Mouse (Mus musculus) embryo, embryonic 11.5 days (tissue): ENCODE results near the gene Lrrc27.

ENCODE experiments used
- DNase-seq: peaks from one replicate; pipeline ENCODE4 v3.0.0-alpha.2; 2012; ENCODE audit warnings: low read depth, low spot score

Gene Lrrc27

DNA sequence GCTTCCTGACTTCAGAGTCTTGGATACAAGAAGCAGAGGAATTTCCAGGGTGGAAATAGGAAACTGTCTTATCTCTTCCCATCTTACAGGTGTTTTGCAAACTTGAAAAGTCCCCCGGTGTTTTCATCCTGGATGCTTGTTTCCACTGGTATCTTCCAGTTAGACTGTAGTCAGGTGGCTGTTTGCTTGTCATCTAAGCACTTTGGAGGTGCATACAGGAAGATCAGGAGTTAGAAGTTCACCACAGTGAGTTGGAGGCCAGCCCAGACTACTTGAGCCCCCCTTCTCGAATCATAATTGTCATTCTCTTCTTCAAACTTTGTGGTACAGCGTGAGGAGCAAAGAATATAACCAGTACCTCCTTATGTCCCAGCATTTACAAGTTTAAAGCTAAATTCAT, 1.4 kb downstream of the Lrrc27 start:
- DNase-seq: no peak

DNA sequence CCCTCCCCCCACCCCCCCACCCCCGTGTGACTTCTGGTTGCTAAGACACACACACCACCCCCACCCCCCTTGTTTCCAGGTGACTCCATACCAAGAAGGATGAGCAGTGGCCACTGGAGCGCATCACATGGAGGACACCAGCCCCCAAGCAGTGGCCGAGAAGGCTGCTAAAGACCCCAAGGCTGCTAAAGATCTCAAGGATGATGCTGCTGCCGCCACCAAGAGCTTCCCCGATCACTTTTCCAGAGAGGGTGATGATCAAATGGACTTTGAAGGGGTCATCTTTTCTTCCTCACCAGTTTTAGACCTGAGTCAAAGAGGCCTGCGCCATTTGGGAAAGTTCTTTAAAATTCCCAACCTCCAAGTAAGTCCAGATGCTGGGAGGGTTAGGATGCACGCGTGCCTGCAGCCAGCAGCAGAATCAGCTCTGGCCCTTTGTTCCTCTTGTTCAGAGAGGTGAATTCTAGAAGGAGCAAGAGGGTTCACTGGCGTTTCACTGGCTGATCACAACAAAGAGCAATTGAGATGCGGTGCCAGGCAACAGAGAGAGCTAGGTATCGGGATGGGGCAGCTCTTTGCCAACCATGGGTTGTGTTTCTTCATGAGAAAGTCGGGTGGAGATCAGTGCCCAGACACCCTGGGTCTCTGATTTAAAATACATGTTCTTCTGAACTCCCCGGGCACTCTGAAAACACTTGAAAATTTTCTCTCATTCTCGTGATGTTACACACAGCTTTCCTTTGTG, 2.0 kb downstream of the Lrrc27 start:
- no peak for DNase-seq

DNA sequence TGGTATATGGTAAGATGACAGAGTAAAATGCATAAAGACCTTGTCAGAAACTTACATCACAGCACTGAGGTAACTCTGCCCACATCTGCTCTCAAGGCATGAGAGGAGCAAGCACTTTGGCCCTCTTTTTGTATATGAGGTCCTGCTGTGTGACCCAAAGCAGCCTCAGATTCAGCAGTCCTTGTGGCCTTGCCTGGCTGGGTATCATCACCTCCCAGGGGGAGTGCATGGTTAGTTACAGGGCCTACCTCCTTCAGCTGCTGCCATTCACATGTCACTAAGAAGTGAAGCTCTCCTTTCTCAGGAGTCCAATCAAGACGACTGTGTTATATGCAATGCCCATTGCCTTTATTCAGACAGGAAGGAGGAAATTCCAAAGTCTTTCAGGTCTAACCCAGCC, 2.7 kb downstream of the Lrrc27 start:
- no peak for DNase-seq

DNA sequence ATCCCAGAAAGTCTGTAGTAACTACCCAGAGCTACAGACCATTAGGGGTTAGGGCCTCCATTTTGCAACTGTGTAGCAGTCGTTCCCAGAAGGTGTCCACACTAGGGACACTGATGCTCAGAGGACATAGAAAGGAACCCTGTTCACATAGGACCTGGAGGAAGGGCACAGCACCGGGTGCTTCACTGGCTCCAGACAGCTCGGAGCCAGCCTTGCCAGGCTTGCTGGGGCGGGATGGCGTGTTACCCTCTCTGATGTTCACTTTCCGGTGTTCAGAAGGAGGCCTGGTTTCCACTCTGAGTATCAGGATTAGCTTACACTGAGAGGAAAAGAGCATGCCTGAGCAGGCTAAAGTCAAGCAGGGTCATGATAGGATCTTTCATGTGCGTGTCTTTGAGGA, 3.2 kb downstream of the Lrrc27 start:
- no peak for DNase-seq

DNA sequence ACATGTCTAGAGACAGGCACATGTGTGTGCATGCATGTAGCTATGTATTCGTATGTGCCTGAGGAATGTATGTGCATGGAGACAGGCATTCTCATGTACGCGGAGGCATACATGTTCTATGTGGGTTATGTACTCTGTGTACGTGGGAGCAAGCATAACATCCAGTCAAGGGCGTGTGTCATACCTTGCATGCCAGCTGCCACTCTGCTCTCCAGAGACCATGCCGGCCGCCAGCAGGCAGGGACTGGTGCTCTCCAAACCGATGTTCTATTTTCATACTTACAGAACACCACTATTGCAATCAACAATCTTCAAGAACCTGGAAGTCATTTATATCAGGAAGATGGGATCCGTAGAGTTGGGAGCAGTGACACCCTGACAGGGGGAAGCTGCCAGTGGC, 3.7 kb downstream of the Lrrc27 start:
- DNase-seq: no peak

DNA sequence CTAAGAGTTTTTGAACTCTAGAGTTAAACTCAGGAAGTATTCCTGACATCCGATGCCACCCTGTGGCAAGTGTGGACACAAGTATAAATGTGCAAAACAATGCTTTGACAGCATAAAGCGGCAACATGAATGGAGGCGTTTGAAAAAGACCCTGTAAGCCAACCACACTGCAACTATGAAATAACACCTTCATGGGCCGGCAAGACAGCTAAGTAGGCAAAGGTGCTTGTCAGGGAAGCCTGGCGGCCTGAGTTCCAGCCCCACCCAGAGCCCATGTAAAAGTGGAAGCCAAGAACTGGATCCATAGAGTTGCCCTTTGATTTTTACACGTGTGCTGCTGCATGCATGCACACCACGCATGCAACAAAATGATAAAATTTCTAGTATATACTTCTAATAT, 4.3 kb downstream of the Lrrc27 start:
- DNase-seq: no peak

DNA sequence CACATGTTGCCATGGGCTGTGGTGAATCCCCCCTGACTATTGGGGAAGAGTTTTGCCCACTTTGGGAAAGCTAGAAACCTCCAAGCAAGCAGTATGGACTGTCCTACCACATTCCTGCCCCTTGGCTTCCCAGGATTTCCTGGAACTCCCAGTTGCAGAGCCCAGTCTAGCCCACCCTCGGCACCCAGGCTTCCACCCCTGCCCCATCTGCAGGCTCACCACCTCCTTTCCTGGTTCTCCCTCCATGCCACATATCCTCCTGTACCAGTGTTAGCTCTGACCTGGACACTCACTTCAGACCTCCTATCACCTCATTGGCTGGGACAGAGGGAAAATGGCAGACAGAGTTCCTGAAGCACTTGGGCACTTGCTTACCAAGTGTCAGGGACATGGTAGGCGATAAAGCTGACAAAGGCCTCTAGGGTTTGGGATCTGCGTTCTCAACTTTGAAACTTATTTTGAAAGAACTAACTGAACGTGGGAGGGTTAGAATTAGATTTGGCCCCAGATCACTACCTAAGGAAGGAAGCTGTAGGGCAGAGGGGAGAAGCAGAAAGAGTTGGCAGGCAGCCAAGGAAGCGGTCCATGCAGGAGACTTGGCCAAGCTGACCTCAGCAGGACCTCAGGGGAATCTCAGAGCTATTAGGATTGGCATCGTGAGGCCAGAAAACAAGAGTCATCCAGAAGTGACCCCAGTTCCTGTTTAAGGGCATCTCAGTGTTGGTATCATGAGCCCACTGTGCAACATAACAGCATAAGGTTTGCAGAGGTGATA, 6.0 kb downstream of the Lrrc27 start:
- DNase-seq: no peak

DNA sequence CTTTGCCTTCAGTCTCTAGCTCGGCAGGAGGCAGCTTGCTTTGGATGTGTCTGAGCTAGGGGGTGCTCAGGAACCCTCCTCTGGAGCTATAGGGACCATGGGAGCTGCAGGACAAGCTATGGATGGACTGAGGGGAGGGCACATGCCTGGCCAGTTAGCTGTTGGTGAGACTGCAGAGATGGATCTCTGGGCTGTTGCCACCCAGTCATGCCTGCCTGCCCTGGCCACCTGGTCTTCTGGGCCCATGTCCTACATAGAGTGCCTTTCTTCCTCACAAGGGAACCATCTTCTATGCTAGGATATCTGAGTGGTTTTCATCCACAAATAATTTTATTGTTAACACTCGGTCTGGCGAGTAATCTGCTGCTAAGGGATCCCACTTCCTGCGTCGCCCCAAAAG, 6.7 kb downstream of the Lrrc27 start:
- DNase-seq: no peak

DNA sequence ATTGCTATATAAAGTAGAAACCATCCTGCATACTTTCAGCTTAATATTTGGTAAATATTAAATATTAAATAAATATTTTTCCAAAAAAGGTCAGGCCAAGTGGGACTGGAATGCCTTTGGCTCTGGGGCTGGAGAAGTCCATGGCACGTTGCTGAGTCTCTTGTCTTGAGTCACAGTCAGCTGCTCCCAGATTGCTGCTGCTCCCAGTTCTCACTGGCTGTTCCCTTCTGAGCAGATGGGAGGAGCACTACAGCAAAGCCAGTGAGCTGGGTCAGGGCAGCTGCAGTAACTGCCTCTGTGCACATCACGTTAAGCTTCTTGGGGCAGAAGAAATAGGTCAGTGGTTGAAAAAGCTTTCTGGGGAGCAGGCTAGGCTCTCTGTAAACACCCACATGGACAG, 7.5 kb downstream of the Lrrc27 start:
- DNase-seq: no peak

DNA sequence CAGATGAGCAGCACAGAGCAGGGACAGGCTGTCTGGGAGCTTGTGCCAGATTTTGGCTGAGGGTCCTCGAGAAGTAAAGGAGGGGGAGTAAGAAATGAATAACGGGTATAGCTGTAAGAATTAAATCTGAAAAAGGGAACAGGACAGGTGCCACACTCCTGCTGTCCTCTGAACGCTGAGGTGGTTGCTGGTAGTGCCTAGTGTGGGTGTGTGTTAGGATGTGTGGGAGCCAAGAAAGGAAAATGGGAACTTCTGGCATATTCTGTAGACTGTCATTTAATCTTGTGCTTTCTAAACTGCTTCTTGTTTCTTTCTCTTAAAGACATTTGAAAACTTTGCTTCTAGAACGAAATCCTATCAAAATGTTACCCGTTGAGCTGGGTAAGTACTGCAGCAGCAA, 8.3 kb downstream of the Lrrc27 start:
- DNase-seq: no peak

DNA sequence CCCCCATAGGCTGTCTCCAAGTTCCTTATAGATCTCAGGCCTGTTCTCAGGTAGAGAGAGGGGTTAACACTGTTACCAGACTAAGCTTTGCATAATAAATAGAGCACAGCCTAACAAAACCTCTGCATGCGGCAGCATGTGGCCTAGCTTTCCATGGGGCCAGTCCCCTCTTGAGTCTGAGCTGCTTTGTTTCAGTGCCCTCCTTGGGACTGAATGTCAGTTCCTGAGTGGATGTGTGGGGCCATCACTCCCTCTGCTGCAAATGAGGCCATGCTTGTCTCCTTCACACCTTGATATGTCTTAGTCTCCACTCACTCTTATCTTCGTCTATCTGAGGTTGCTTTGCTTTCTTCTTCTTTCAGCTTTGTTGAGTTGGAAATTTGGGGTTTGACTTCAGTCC, 9.1 kb downstream of the Lrrc27 start:
- no peak for DNase-seq

DNA sequence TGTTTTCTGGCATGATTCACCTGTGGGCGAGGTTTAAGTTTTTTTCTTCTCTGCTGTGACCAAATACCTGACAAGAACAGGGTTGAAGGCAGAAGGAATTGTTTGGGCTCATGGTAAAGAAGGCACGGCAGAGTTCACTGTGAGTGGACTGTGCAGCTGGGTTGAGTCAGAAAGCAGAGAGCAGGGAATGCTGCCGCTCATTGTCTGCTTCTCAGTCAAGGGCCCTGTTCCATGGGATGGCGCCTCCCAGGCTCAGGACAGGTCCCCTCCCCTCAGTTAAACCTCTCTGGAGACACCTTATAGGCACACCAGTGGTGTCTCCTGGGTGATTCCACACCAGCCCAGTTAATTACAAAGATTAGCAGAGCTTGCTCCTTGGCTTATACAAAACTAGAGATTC, 9.6 kb downstream of the Lrrc27 start:
- DNase-seq: no peak

DNA sequence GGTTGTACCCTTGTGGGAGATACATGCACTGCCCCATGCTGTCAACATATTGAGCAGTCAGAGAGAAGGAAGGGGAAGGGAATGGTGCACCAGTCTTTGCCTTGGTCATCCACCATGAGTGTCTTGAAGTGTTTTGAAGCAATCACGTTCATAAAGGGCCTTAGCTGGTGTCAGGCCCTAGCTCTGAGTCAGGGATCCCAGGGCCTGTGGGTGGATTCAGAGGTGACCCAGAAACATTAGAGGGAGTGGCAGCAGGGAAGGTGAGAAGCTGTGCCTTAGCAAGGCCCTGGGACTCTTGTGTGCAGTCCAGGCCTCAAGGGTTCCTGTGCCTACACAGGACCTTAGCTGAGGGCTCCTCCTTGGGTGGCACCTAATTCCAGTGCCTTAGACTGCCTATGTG, 11.3 kb downstream of the Lrrc27 start:
- DNase-seq: no peak

DNA sequence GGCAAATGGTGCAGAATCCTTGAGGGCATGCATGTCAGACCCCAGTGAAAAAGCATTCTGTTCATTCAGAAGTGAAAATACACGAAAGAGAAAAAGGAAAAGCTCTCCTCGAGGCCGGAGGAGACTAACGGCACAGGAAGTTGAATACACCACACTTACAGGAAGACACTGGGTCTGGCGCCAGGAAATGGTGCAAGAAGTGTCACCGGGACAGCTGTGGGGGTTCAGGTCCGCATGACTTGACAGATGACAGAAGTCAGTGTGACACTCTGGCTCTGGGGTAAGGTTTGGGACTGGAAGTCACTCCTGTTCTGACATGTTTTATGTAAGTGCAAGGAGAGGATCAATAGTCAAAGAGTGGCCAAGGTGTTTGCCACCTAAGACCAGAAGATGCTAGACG, 11.9 kb downstream of the Lrrc27 start:
- DNase-seq: no peak

DNA sequence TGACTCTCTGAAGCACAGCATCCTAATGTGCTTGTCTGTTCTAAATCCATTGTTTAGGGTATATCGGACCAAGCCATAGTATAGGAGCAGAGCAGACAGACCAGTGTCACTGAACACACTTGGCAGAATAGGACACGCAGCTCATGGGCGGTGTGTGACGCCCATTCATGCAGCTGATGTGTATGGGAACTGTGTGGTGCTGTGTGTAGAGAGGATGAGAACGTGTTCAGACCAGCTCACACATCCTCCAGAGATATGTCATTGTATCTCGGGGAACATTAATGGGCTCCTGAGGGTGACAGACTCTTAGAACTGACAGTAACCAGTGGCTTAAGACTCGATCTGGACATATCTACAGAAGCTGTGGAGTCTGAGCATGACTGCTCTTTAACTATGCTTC, 13.6 kb downstream of the Lrrc27 start:
- no peak for DNase-seq

DNA sequence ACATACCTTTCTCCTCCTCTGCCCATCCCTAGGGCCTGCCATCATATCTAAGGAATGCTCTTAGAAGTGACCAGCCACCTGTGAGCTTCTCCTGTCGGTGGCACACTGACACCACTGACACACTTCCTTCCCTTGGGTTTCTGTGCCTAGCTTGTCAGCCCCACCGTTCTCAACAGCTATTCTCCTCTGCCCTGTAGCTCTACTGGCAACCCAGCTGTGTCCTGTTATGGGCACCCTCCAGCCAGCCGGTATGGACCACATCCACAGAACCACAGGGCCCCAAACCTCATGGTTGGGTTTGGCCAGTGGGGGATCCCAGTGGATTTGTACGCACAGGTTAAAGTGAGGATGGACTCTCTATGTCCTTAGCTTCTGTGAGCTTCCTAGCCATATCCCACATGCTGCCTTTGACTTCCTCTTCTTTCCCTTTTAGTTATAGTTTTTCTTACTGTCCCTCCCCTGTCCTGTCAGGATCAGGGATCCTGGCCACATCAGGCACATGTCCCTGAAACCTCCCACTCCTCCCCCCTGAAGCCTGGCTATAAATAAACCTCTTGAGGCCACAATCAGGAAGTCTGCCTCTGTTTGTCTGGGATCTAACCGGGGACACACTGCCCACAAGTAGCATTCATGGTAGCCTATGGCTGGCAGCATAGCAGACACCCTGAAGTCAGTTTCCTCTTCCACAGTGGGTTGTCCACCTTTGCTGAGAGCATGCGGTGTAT, 15.8 kb downstream of the Lrrc27 start:
- no peak for DNase-seq

DNA sequence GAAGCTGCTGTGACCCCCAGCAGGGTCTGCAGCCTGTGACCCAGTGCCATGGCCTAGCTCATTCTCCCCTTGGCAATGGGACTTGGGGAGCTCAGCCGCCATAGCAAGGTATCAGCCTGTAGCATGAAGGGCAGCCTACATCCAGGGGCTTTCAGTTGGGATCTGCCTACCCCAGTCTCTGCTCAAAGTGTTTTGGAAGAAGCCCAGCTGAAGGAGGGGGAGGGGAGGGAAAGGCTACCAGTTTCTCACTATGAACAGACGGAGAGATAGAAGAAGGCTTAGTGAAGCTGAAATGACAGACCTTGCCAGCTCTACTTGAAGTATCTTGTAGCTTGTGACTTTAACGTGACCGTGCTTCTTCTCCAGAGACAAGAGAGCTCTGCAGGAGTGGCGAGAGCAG, 17.0 kb downstream of the Lrrc27 start:
- no peak for DNase-seq

DNA sequence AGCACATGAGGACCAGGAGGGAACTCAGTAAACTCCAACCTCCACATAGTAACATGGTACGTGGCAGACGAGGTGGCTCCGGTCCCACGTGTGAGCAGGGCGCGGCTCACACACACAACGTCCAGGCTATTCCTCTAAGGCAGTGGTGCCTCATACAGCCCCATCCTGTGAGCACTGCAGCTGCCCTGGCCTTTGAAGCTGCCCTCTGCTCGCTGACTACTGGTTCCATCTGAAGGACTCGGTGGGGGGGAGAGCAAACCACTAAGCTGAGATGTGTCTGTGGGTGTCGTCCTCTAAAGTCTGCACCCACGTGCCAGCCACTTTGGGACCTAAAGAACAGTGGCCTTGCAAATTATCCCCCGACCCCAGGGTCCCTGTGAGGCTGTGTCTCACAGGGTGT, 17.5 kb downstream of the Lrrc27 start:
- no peak for DNase-seq

DNA sequence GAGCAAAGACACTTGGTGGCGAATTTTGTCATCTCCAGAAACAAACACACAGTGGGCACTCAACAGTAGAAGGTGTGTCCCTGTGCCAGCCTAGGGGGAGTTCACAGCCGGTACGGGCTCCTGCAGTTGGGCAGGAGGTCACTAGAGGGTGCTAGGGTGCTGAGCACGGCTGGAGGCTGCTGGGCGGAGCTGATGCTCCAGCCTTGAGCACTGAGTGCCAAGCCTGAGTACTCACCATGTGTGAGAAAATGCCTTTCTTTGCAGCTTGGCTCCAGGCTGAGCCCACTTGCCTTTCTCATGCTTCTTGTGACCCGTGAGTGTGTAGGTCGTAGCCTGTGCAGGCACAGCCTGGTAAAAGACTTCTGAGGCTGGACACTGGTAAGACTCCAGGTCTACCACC, 20.9 kb downstream of the Lrrc27 start:
- peak; percentile 78 for DNase-seq

DNA sequence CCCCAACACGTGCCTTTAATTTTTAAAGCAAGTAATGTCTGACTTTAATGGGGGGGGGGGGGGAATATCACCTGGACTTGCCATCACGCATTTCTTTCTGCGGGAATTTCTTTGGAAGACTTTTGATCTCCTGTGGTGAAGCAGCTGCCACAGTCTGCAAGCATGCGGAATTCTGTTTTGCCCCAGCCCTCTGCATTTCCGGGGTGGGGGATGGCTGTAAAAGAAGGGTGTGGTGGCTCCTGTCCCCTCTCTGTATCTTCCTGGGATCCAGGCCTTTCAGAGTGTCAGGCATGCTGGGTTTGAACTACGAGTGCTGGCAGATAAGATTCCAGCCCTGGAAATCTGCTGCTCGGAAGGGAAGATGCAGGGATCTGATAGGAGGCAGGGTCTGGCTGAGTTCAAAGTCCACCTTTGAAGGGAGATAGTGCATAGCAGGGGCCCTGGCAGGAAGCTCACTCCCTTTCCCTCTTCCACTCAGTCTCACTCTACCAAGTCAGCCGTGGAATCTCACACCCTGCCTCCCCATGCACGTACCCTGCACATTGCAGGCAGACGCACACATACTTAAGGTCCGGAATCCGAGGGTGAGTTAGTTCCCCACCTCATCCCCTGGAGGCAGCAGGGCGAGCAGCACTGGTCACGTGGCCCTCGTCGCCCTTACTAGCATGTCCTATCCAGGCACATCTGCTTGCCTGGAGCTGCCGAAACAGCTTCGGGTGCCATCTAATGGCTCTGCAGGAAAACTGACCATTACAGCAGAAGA, 21.8 kb downstream of the Lrrc27 start:
- DNase-seq: no peak

DNA sequence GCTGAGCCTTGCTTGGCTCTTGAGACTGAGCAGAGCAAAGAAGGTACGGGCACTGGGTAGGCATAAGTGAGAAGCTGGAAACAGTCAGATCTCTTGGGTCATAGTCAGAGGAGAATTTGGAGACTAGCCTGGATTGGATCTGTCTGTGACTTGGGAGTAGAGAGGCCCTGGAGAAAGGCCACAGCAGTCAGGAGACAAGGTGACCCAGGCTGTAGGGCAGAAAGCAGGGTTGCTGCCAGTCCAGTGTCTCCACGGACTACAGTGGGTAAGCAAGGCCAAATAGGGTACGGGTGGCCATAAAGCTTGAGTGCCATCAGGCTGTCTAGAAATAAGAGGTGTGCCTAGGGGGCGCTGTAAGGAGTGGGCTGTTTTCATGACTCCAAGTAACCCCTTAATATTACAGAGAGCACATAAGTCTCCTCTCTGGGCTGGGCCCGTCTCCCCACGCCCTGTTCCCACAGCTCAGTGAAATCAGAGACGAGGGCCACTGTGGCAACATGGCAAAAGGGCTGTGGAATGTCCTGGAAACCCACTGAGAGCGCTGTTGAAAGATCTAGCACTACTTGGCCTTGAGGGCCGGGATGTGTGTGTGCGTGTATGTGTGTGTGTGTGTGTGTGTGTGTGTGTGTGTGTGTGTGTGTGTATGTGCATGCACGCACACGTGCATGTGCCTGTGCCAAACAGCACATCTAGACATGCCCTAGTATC, 23.0 kb downstream of the Lrrc27 start:
- no peak for DNase-seq
